Mouse (Mus musculus): ENCODE results near the gene Syt17. TPM values are rescaled to one million over a fixed set of nuclear protein-coding genes. Genes with fewer than 3 reads are reported as not detected.

Gene Syt17
- total RNA-seq, 1 experiment = 0.67 TPM

GRCm38 (mm10) chr7:118443371-118443770 is 4.7 kb downstream of the Syt17 start:
- TF ChIP-seq MAFK (IDR thresholded peaks at IDR 0.05; ENCODE audit: insufficient read depth, low read depth, low read length) (no peak), ZC3H11A (IDR thresholded peaks at IDR 0.05; ENCODE audit: borderline replicate concordance, low read depth, low read length) (no peak), ZNF384 (IDR thresholded peaks at IDR 0.05; ENCODE audit: low read depth, low read length) (no peak), HCFC1 (IDR thresholded peaks at IDR 0.05; ENCODE audit: borderline replicate concordance, insufficient read depth, low read length) (no peak), CHD2 (IDR thresholded peaks at IDR 0.05; ENCODE audit: low read depth, low read length) (no peak)
- in situ Hi-C loops (cut with MboI; ENCODE audit: low sequenced_read_pairs in 2 of 2, unreplicated experiment in 2 of 2) = no loop called here
- no peak for DNase-seq (ENCODE audit: low read depth, low spot score)
- no peaks in the 10 kb centered on the region for H3K36me3 ChIP-seq (ENCODE audit: control insufficient read depth, insufficient read depth, low read length, poor library complexity, severe bottlenecking)
- H3K9ac ChIP-seq (ENCODE audit: insufficient read depth, low read depth, low read length, poor library complexity, severe bottlenecking) = no peak overlapping the region
- 0 out of 4 replicates have a peak overlapping the region, but pooled peaks of 1 of the 2 experiments have one; percentile 2 for H3K4me3 ChIP-seq (ENCODE audit: insufficient read depth in 1 of 2, low read depth in 1 of 2, low read length in 2 of 2, poor library complexity in 1 of 2, severe bottlenecking in 1 of 2)
- no peaks in the 10 kb centered on the region for H3K4me1 ChIP-seq (ENCODE audit: control insufficient read depth in 2 of 2, insufficient read depth in 2 of 2, low read length in 2 of 2, poor library complexity in 1 of 2)
- no peaks in the 10 kb centered on the region for H3K9me3 ChIP-seq (ENCODE audit: control insufficient read depth, insufficient read depth, low read depth, low read length)
- H3K27ac ChIP-seq (ENCODE audit: insufficient read depth, low read depth, low read length, poor library complexity, severe bottlenecking) = no peak overlapping the region

GRCm38 (mm10) chr7:118441535-118441934 is 6.5 kb downstream of the Syt17 start:
- in situ Hi-C loops (cut with MboI; ENCODE audit: low sequenced_read_pairs in 2 of 2, unreplicated experiment in 2 of 2) = no loop called here
- no peaks in the 10 kb centered on the region for H3K36me3 ChIP-seq (ENCODE audit: control insufficient read depth, insufficient read depth, low read length, poor library complexity, severe bottlenecking)
- TF ChIP-seq ZNF384 (IDR thresholded peaks at IDR 0.05; ENCODE audit: low read depth, low read length) (no peak), MAFK (IDR thresholded peaks at IDR 0.05; ENCODE audit: insufficient read depth, low read depth, low read length) (no peak), HCFC1 (IDR thresholded peaks at IDR 0.05; ENCODE audit: borderline replicate concordance, insufficient read depth, low read length) (no peak), CHD2 (IDR thresholded peaks at IDR 0.05; ENCODE audit: low read depth, low read length) (no peak), ZC3H11A (IDR thresholded peaks at IDR 0.05; ENCODE audit: borderline replicate concordance, low read depth, low read length) (no peak)
- no peak overlapping the region for H3K27ac ChIP-seq (ENCODE audit: insufficient read depth, low read depth, low read length, poor library complexity, severe bottlenecking)
- DNase-seq (ENCODE audit: low read depth, low spot score) = no peak
- no peak overlapping the region for H3K4me3 ChIP-seq (ENCODE audit: insufficient read depth in 1 of 2, low read depth in 1 of 2, low read length in 2 of 2, poor library complexity in 1 of 2, severe bottlenecking in 1 of 2)
- no peak overlapping the region for H3K9ac ChIP-seq (ENCODE audit: insufficient read depth, low read depth, low read length, poor library complexity, severe bottlenecking)
- no peaks in the 10 kb centered on the region for H3K4me1 ChIP-seq (ENCODE audit: control insufficient read depth in 2 of 2, insufficient read depth in 2 of 2, low read length in 2 of 2, poor library complexity in 1 of 2)
- H3K9me3 ChIP-seq (ENCODE audit: control insufficient read depth, insufficient read depth, low read depth, low read length) = no peaks in the 10 kb centered on the region

GRCm38 (mm10) chr7:118437101-118437802 is 10.8 kb downstream of the Syt17 start:
- H3K36me3 ChIP-seq (ENCODE audit: control insufficient read depth, insufficient read depth, low read length, poor library complexity, severe bottlenecking) = no peaks in the 10 kb centered on the region
- H3K4me1 ChIP-seq (ENCODE audit: control insufficient read depth in 2 of 2, insufficient read depth in 2 of 2, low read length in 2 of 2, poor library complexity in 1 of 2) = no peaks in the 10 kb centered on the region
- no peaks in the 10 kb centered on the region for H3K9me3 ChIP-seq (ENCODE audit: control insufficient read depth, insufficient read depth, low read depth, low read length)
- TF ChIP-seq MAFK (IDR thresholded peaks at IDR 0.05; ENCODE audit: insufficient read depth, low read depth, low read length) (no peak), HCFC1 (IDR thresholded peaks at IDR 0.05; ENCODE audit: borderline replicate concordance, insufficient read depth, low read length) (no peak), ZC3H11A (IDR thresholded peaks at IDR 0.05; ENCODE audit: borderline replicate concordance, low read depth, low read length) (no peak), CHD2 (IDR thresholded peaks at IDR 0.05; ENCODE audit: low read depth, low read length) (no peak), ZNF384 (IDR thresholded peaks at IDR 0.05; ENCODE audit: low read depth, low read length) (no peak)
- H3K9ac ChIP-seq (ENCODE audit: insufficient read depth, low read depth, low read length, poor library complexity, severe bottlenecking) = no peak overlapping the region
- in situ Hi-C loops (cut with MboI; ENCODE audit: low sequenced_read_pairs in 2 of 2, unreplicated experiment in 2 of 2) = no loop called here
- H3K4me3 ChIP-seq (ENCODE audit: insufficient read depth in 1 of 2, low read depth in 1 of 2, low read length in 2 of 2, poor library complexity in 1 of 2, severe bottlenecking in 1 of 2) = no peak overlapping the region
- no peak for DNase-seq (ENCODE audit: low read depth, low spot score)
- H3K27ac ChIP-seq (ENCODE audit: insufficient read depth, low read depth, low read length, poor library complexity, severe bottlenecking) = no peak overlapping the region

GRCm38 (mm10) chr7:118428937-118429336 is 19.1 kb downstream of the Syt17 start:
- no peaks in the 10 kb centered on the region for H3K36me3 ChIP-seq (ENCODE audit: control insufficient read depth, insufficient read depth, low read length, poor library complexity, severe bottlenecking)
- no peak overlapping the region for H3K9ac ChIP-seq (ENCODE audit: insufficient read depth, low read depth, low read length, poor library complexity, severe bottlenecking)
- no peak for DNase-seq (ENCODE audit: low read depth, low spot score)
- in situ Hi-C loops (cut with MboI; ENCODE audit: low sequenced_read_pairs in 2 of 2, unreplicated experiment in 2 of 2) = no loop called here
- TF ChIP-seq HCFC1 (IDR thresholded peaks at IDR 0.05; ENCODE audit: borderline replicate concordance, insufficient read depth, low read length) (no peak), ZNF384 (IDR thresholded peaks at IDR 0.05; ENCODE audit: low read depth, low read length) (no peak), CHD2 (IDR thresholded peaks at IDR 0.05; ENCODE audit: low read depth, low read length) (no peak), MAFK (IDR thresholded peaks at IDR 0.05; ENCODE audit: insufficient read depth, low read depth, low read length) (no peak)
- H3K4me1 ChIP-seq (ENCODE audit: control insufficient read depth in 2 of 2, insufficient read depth in 2 of 2, low read length in 2 of 2, poor library complexity in 1 of 2) = no peaks in the 10 kb centered on the region
- no peaks in the 10 kb centered on the region for H3K9me3 ChIP-seq (ENCODE audit: control insufficient read depth, insufficient read depth, low read depth, low read length)
- H3K4me3 ChIP-seq (ENCODE audit: insufficient read depth in 1 of 2, low read depth in 1 of 2, low read length in 2 of 2, poor library complexity in 1 of 2, severe bottlenecking in 1 of 2) = no peak overlapping the region
- H3K27ac ChIP-seq (ENCODE audit: insufficient read depth, low read depth, low read length, poor library complexity, severe bottlenecking) = no peak overlapping the region
